Mouse (Mus musculus) kidney, adult 9 months (tissue): ENCODE results near the gene Cntnap5a.
"Not testable (repeated sequence)": the region's sequence is repeated elsewhere in the genome, so short reads cannot be mapped to it uniquely, and the experiment has no call there.

Experiments used
- DNase-seq: peaks from one replicate; pipeline ENCODE4 v3.0.0; 2022

The Cntnap5a gene

GRCm38 (mm10) chr1:116107010-116107723 lies 422.6 kb downstream of the Cntnap5a start:
- no peak for DNase-seq

GRCm38 (mm10) chr1:116107724-116108058 lies 423.1 kb downstream of the Cntnap5a start:
- no peak for DNase-seq

- DNase-seq = no peak
These were observed 423.8 kb downstream of the Cntnap5a start for GRCm38 (mm10) chr1:116108381-116108780.

GRCm38 (mm10) chr1:116125767-116126166 lies 441.2 kb downstream of the Cntnap5a start:
- no peak for DNase-seq

DNA sequence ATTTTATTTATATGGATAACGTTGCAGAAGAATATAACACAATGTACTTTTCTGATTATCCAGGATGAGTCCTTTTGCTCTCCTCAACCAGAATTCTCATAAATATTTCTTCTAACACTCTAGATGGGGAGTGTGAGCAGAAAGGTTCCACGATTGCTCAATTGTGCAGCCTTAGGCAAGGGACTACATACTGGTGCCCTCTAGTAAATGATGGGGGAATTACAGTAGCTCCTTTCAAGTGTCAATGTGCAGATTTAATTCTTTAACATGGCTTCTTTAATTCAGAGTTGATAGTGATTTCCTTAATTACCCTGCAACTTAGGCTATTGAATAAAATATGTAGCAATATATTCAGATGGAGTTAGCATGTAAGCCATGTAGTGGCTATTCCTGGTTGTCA lies 442.5 kb downstream of the Cntnap5a start:
- DNase-seq = no peak

DNA sequence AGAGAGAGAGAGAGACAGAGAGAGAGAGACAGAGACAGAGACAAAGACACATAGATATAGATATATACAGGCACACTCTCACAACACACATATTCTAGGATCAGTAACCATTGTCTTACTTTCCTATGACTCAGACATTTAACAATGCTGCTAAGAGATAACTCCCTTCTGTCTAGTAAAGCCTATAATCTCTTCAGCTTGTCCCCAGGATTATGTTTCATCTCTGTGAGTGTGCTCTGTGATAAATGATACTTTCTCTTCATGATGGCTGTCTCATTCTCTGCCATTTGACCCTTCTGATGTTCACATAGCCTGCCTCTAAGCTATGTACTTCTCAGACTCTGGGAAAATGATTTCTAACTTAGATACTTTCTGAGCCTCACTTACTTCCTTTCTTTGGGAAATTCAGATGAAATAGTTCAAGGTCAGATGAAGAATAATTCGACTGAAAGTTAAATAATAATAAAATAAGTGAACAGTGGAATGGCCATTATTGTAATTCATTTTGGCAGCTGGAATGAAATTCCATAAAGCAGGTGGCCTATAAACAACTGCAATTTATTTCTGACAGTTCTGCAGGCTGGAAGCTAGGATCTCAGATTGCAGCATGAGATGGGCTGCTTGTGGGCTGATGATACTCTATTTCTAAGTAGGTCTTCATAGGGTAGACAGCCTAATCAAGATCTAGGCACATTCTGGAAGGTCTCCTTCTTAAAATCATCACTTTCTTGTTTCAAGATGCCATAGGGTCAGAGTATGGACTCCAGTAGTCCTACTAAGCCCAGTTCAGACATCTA lies 444.1 kb downstream of the Cntnap5a start:
- DNase-seq = no peak

DNA sequence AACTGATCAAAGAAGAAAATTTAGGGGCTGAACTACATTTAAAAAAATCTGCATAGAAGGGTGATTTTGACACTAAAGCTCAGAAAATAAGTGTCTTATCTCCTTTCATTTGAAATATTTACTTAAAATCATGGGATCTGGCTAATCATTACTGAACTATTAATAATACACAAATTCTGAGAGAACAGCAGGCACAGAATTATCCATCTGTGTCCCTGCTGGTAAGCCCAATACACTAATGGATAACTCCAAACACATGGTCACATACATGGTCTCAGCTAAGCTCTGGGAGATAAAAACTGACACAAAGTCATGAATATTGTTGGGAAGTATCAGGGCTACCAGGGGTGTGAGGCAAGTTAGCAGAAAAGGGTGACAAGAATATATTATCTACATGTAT lies 447.9 kb downstream of the Cntnap5a start:
- DNase-seq = peak; percentile 29

DNA sequence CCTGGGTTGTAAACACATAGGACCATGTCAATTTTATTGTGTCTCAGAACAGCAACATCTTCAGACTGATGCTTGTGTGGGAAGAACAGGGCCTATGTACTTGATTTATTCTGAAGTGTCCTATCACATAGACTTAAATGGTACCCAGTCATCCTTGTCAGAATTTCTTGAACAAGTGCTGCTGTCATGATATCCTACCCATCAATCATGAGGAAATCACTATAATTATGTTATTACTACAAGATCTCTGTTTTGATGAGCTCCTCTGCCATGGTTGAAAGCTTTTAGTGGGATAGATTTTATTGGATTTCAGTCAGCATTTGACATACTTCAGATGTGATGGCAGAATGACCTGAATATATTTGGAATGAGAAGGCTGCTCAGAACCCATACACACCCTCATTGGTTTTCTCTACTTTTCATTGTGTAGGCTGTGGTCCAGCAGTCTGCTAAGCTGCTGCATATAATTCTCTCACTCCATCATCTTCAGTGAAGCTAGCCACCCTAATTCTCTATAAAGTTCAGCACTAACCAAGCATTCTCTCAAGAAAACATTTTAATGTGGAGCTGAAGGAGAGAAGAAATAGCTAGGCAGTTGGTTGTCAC lies 465.3 kb downstream of the Cntnap5a start:
- DNase-seq = no peak

DNA sequence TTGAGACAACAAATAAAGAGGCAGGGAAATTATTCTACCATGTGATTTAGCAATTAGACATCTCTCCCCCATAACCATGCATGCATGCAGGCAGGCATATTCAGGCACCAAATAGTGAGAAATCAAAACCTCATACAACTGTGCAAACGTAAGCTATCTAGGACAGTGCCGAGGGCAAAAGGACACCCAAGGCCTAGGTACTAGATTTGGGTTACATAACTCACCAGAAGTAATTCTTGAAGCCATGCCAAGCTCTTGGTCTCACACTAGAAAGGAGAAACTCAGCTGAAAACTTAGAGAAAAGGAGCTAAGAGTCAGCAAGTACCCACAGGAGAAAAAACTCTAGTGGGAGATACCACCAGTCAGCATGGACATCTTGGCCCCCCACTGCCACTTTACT lies 499.9 kb downstream of the Cntnap5a start:
- peak; percentile 87 for DNase-seq

DNA sequence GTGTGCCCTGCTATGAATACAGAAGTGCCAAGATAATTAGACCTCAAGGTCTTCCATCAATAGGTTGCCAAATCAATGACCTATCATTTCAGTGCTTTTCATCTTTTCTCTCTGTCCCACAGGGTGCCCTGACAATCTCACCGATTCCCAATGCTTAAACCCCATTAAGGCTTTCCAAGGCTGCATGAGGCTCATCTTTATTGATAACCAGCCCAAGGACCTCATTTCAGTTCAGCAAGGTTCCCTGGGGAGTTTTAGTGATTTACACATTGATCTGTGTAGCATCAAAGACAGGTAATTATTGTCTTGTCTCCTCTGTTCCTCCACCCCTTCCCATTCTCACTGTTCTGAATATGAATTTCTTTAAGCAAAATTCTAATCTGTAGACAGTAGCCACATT lies 503.6 kb downstream of the Cntnap5a start:
- DNase-seq = not testable (repeated sequence)

DNA sequence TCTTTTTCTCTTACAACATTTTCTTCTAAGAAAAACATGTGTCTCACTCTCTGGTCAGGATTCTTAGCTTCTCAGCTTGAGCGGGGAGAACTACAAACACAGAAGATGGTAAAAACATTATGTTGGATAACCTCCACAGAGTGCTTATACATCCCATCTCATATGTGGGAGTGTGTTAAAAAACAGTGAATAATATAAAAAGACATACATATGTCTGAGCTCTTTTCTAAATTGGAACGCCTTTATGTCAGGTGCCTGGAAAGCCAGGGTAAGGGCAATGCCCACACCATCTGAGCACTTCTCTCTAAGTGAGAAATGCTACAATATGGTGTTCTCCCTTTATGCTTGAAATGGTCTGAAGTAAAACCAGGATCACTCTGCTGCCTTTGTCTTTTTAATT lies 507.7 kb downstream of the Cntnap5a start:
- no peak for DNase-seq

DNA sequence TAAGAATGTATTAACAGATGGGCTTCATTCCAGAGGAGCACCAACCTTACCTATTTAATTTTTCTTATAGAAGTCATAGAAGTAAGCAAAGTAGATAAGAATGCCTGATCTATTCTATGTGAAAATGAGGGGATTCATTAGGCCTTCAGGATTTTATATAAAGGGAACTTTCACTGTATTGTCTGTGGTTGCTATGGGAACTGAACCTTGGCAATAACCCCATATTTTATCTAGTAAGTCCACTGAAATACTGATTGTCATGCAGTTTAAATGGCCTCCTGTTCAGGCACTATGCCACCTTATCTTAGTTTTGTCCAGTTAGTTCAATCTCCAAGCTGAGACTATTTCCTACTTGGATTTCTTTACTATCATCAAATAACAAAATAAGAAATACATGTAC lies 532.3 kb downstream of the Cntnap5a start:
- no peak for DNase-seq

- DNase-seq = no peak
These were observed 556.0 kb downstream of the Cntnap5a start for GRCm38 (mm10) chr1:116240538-116240937.

DNA sequence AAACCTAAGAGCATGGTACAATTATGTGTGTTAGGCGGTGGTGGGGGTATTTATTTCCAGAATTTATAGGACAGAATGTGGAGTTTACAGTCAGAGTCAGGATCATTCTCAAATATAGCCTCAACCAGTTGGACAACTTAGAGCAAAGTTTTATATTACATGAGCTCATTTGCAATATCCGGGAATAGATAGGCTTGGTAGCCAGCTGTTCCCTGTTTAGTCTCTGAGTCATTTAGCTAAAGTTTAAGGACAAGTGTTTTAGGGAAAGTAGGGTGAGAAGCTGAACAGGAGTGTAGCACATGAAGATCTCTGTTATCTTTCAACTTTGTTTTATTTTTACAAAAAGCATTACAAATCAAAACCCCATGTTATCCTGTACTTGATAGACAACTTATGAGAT lies 559.3 kb downstream of the Cntnap5a start:
- DNase-seq = no peak

DNA sequence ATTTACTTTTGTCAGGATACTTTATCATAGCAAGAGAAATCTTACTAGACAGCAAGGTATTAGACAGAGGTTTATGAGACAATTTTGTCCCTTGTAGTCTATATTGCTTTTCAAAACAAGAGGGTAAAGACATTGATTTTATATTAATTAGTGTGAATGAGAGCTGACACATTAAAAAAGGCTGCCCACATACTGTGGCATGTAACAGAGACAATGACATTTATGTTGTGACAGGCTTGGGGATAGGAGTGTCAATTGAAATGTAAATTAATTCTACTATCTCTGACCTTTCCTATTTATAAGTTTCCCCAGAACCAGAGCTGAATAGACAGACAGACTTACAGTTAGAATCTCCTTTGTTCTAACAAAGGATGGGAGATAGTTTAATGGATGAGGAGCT lies 596.6 kb downstream of the Cntnap5a start:
- no peak for DNase-seq

DNA sequence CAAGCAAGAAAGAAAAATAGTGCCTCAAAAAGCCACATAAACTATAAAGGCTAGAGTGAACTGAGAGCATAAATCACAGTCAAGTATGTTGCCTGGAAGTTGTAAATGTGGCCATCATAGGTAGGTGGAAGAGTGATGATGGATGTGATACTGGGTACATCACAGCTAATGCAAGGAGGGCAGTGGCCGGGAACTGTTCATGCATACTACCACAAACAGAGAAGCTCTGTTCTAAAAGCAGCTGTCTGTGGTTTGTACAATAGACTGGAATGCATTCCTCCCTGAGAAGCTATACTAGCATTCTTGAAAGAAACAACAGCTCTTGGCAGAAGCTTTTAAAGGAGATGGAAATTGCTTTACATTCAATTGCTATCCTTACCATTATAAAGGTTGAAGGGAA lies 599.4 kb downstream of the Cntnap5a start:
- DNase-seq = no peak

- no peak for DNase-seq
These were observed 622.0 kb downstream of the Cntnap5a start for GRCm38 (mm10) chr1:116306555-116306954.

- no peak for DNase-seq
These were observed 627.0 kb downstream of the Cntnap5a start for GRCm38 (mm10) chr1:116311512-116311911.

- DNase-seq = peak; percentile 12
These were observed 628.7 kb downstream of the Cntnap5a start for GRCm38 (mm10) chr1:116313269-116313668.

DNA sequence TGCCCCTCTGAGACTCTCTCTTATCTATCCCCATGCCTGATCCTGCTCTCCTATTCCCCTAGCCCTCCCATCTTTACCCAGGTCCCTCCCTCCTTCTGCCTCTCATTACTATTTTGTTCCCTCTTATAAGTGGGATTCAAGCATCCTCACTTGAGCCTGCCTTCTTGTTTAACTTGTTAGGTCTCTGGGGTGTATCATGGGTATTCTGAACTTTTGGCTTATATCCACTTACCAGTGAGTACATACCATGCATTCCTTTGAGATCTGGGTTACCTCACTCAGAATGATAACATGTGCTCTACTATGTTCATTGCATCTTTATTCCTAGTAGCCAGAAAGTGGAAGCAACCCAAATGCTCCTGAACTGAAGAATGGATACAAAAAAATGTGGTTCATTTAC lies 639.9 kb downstream of the Cntnap5a start:
- no peak for DNase-seq

- no peak for DNase-seq
These were observed 669.1 kb downstream of the Cntnap5a start for GRCm38 (mm10) chr1:116353669-116354068.

DNA sequence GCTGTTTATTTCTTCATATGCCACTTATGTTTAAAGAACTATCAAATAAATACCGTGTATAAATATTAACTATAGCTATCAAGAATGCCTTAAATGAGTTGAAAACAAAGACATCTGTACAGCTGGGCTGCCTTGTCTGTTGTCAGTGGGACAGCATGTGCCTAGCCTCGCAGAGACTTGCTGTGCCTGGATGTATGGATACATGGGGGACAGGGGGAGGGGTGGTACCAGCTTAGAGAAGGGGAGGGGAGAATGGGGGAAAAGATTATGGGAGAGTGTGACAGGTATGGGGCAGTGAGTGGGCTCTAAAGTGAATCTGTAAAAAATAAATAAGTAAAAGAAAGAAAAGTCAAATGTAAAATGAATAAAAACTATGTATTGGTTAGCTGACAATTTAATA lies 681.0 kb downstream of the Cntnap5a start:
- no peak for DNase-seq

DNA sequence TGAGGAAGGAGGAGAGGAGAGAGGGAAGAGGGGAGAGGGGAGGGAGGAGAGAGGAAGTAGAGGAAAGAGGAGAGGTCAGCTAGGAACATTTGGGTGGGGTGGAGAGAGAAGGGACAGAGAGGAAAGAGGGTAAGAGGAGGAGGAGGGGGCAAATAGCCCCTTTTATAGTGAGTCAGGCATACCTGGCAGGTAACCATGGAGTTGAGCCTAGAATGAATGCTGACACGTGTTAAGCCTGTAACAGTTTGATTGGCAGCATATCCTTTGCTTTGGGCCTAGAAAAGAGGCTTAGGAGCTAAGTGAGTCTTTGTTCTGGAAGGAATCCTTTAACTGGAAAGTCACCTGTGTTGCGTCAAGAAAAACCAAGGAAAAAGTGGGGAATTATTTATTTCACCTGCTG lies 681.6 kb downstream of the Cntnap5a start:
- DNase-seq = no peak

- DNase-seq = no peak
These were observed 682.2 kb downstream of the Cntnap5a start for GRCm38 (mm10) chr1:116366806-116367205.
